Mouse (Mus musculus): ENCODE results near the gene Ogfod1. TPM values are rescaled to one million over a fixed set of nuclear protein-coding genes. Genes with fewer than 3 reads are reported as not detected.

Gene Ogfod1
- total and polyA plus RNA-seq, 2 experiments: 4.1 to 8.0 TPM

- Histone ChIP-seq H3K27me3 (ENCODE audit: control insufficient read depth, insufficient read depth, low read length) (no peaks in the 10 kb centered on the region), H3K79me2 (ENCODE audit: control insufficient read depth, insufficient read depth, low read length) (no peaks in the 10 kb centered on the region), H3K36me3 (ENCODE audit: control insufficient read depth, insufficient read depth, low read length) (no peaks in the 10 kb centered on the region), H3K4me3 (ENCODE audit: insufficient read depth, low read depth, low read length) (no peak overlapping the region), H3K27ac (replicated peaks; ENCODE audit: insufficient read depth, low read depth, low read length) (no peak overlapping the region), H3K9ac (ENCODE audit: low read depth, low read length) (no peak overlapping the region), H3K4me1 (ENCODE audit: control insufficient read depth, insufficient read depth, low read length) (no peaks in the 10 kb centered on the region; the same call in 1 of the 2 replicates)
- 56% methylated on average over 4 of the region's 4 CpGs for WGBS
- TF ChIP-seq CTCF (IDR thresholded peaks at IDR 0.05; ENCODE audit: low read depth, low read length) (no peak), POLR2A (IDR thresholded peaks at IDR 0.05; ENCODE audit: extremely low read depth, insufficient read depth, low read length) (no peak)
- DNase-seq (ENCODE audit: extremely low read depth, low read depth, low spot score): peak; percentile 9
These were observed 62.0 kb downstream of the Ogfod1 start for GRCm38 (mm10) chr8:94098996-94099395.

- no peaks in the 10 kb centered on the region; the same call in 1 of the 2 replicates for H3K4me1 ChIP-seq (ENCODE audit: control insufficient read depth, insufficient read depth, low read length)
- H3K79me2 ChIP-seq (ENCODE audit: control insufficient read depth, insufficient read depth, low read length): no peaks in the 10 kb centered on the region
- no peak overlapping the region for H3K27ac ChIP-seq (replicated peaks; ENCODE audit: insufficient read depth, low read depth, low read length)
- H3K4me3 ChIP-seq (ENCODE audit: insufficient read depth, low read depth, low read length): no peak overlapping the region
- WGBS: 57% methylated on average over 5 of the region's 5 CpGs
- H3K36me3 ChIP-seq (ENCODE audit: control insufficient read depth, insufficient read depth, low read length): no peaks in the 10 kb centered on the region
- no peaks in the 10 kb centered on the region for H3K27me3 ChIP-seq (ENCODE audit: control insufficient read depth, insufficient read depth, low read length)
- H3K9ac ChIP-seq (ENCODE audit: low read depth, low read length): no peak overlapping the region
- TF ChIP-seq POLR2A (IDR thresholded peaks at IDR 0.05; ENCODE audit: extremely low read depth, insufficient read depth, low read length): no peak
- no peak for TF ChIP-seq CTCF (IDR thresholded peaks at IDR 0.05; ENCODE audit: low read depth, low read length)
- no peak for DNase-seq (ENCODE audit: extremely low read depth, low read depth, low spot score)
These were observed 67.1 kb downstream of the Ogfod1 start for GRCm38 (mm10) chr8:94104146-94104545.

- Histone ChIP-seq H3K27ac (replicated peaks; ENCODE audit: insufficient read depth, low read depth, low read length) (no peak overlapping the region), H3K9ac (ENCODE audit: low read depth, low read length) (no peak overlapping the region), H3K4me1 (ENCODE audit: control insufficient read depth, insufficient read depth, low read length) (no peaks in the 10 kb centered on the region), H3K36me3 (ENCODE audit: control insufficient read depth, insufficient read depth, low read length) (no peaks in the 10 kb centered on the region), H3K27me3 (ENCODE audit: control insufficient read depth, insufficient read depth, low read length) (no peaks in the 10 kb centered on the region), H3K4me3 (ENCODE audit: insufficient read depth, low read depth, low read length) (no peak overlapping the region), H3K79me2 (ENCODE audit: control insufficient read depth, insufficient read depth, low read length) (no peaks in the 10 kb centered on the region)
- TF ChIP-seq POLR2A (IDR thresholded peaks at IDR 0.05; ENCODE audit: extremely low read depth, insufficient read depth, low read length) (no peak), CTCF (IDR thresholded peaks at IDR 0.05; ENCODE audit: low read depth, low read length) (no peak)
- 63% methylated on average over 3 of the region's 3 CpGs for WGBS
- DNase-seq (ENCODE audit: extremely low read depth, low read depth, low spot score): peak; percentile 16
These were observed 70.9 kb downstream of the Ogfod1 start for GRCm38 (mm10) chr8:94107871-94108270.

GRCm38 (mm10) chr8:94109396-94109795 lies 72.4 kb downstream of the Ogfod1 start:
- TF ChIP-seq CTCF (IDR thresholded peaks at IDR 0.05; ENCODE audit: low read depth, low read length) (no peak), POLR2A (IDR thresholded peaks at IDR 0.05; ENCODE audit: extremely low read depth, insufficient read depth, low read length) (no peak)
- no peaks in the 10 kb centered on the region for H3K27me3 ChIP-seq (ENCODE audit: control insufficient read depth, insufficient read depth, low read length)
- no peak for DNase-seq (ENCODE audit: extremely low read depth, low read depth, low spot score)

GRCm38 (mm10) chr8:94109835-94110234 lies 72.8 kb downstream of the Ogfod1 start:
- no peak overlapping the region for H3K27ac ChIP-seq (replicated peaks; ENCODE audit: insufficient read depth, low read depth, low read length)
- 96% methylated on average over 5 of the region's 5 CpGs for WGBS
- H3K36me3 ChIP-seq (ENCODE audit: control insufficient read depth, insufficient read depth, low read length): no peaks in the 10 kb centered on the region

More at GRCm38 (mm10) chr8:94109396-94109795, 72.4 kb downstream of the Ogfod1 start:
- H3K27ac ChIP-seq (replicated peaks; ENCODE audit: insufficient read depth, low read depth, low read length): no peak overlapping the region
- no peaks in the 10 kb centered on the region for H3K4me1 ChIP-seq (ENCODE audit: control insufficient read depth, insufficient read depth, low read length)
- 94% methylated on average over 6 of the region's 6 CpGs for WGBS
- no peaks in the 10 kb centered on the region for H3K79me2 ChIP-seq (ENCODE audit: control insufficient read depth, insufficient read depth, low read length)
- no peaks in the 10 kb centered on the region for H3K36me3 ChIP-seq (ENCODE audit: control insufficient read depth, insufficient read depth, low read length)
- no peak overlapping the region for H3K4me3 ChIP-seq (ENCODE audit: insufficient read depth, low read depth, low read length)
- H3K9ac ChIP-seq (ENCODE audit: low read depth, low read length): no peak overlapping the region

GRCm38 (mm10) chr8:94110526-94111177 lies 73.7 kb downstream of the Ogfod1 start:
- no peak for TF ChIP-seq CTCF (IDR thresholded peaks at IDR 0.05; ENCODE audit: low read depth, low read length)
- TF ChIP-seq POLR2A (IDR thresholded peaks at IDR 0.05; ENCODE audit: extremely low read depth, insufficient read depth, low read length): no peak
- no peak for DNase-seq (ENCODE audit: extremely low read depth, low read depth, low spot score)
- H3K27me3 ChIP-seq (ENCODE audit: control insufficient read depth, insufficient read depth, low read length): no peaks in the 10 kb centered on the region
- no peak overlapping the region for H3K9ac ChIP-seq (ENCODE audit: low read depth, low read length)
- no peak overlapping the region for H3K4me3 ChIP-seq (ENCODE audit: insufficient read depth, low read depth, low read length)
- no peaks in the 10 kb centered on the region for H3K4me1 ChIP-seq (ENCODE audit: control insufficient read depth, insufficient read depth, low read length)
- no peaks in the 10 kb centered on the region for H3K36me3 ChIP-seq (ENCODE audit: control insufficient read depth, insufficient read depth, low read length)
- H3K27ac ChIP-seq (replicated peaks; ENCODE audit: insufficient read depth, low read depth, low read length): no peak overlapping the region
- H3K79me2 ChIP-seq (ENCODE audit: control insufficient read depth, insufficient read depth, low read length): no peaks in the 10 kb centered on the region
- WGBS: 91% methylated on average over 6 of the region's 6 CpGs

More at GRCm38 (mm10) chr8:94109835-94110234, 72.8 kb downstream of the Ogfod1 start:
- Histone ChIP-seq H3K4me1 (ENCODE audit: control insufficient read depth, insufficient read depth, low read length) (no peaks in the 10 kb centered on the region), H3K9ac (ENCODE audit: low read depth, low read length) (no peak overlapping the region), H3K4me3 (ENCODE audit: insufficient read depth, low read depth, low read length) (no peak overlapping the region), H3K79me2 (ENCODE audit: control insufficient read depth, insufficient read depth, low read length) (no peaks in the 10 kb centered on the region), H3K27me3 (ENCODE audit: control insufficient read depth, insufficient read depth, low read length) (no peaks in the 10 kb centered on the region)
- no peak for DNase-seq (ENCODE audit: extremely low read depth, low read depth, low spot score)
- TF ChIP-seq CTCF (IDR thresholded peaks at IDR 0.05; ENCODE audit: low read depth, low read length) (no peak), POLR2A (IDR thresholded peaks at IDR 0.05; ENCODE audit: extremely low read depth, insufficient read depth, low read length) (no peak)
